Mouse (Mus musculus): ENCODE results near the gene Nr2f6.
A peak's percentile ranks its signal among the peaks of the same experiment; 100 is the strongest.
"Not testable (repeated sequence)": the region's sequence is repeated elsewhere in the genome, so short reads cannot be mapped to it uniquely, and the experiment has no call there.

Gene Nr2f6

GRCm38 (mm10) chr8:71367529-71368176, 14.1 kb downstream of the Nr2f6 start:
- no peak for DNase-seq (ENCODE audit: low spot score in 2 of 2)

DNA sequence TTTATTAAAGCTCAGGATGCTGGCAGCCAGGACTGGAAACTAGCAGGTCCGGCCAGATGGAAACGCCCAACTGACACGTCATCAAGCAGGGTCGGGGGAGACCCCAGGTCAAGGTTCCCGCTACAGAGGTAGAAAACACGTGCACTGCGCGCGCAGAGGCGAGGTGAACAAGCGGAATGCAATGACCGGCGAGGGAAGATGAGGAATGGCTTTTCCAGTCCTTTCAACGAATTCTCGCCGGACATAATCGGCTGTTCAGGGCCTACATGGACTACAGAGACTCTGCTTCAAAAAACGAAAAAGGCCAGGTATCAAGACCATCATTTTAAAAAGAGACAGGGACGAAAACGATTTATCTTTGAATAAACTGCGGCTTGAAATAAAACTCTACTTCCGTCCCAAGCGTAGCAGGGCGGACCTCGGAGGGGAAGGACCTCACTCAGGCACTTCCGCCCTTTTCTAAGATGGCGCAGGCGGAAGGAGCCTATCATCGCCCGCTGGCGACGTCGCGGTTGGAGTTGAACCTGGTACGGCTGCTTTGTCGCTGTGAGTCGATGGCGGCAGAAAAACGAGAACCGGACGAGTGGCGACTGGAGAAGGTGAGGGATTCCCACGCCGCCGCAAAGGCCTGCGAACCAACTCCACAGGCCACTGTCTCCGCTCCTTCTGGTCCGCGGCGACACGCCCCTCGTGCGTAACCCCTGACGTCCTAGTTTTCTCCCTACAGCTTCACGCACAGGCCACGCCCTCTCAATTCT, 14.8 kb downstream of the Nr2f6 start, which contains the start of gene Use1:
Gene Use1 (plus strand): TSS at position 78 of the 758 bp plus-strand sequence.
- DNase-seq (ENCODE audit: low spot score in 2 of 2): peak; percentile 91 to 92

GRCm38 (mm10) chr8:71358026-71358425, 23.7 kb downstream of the Nr2f6 start:
- DNase-seq (ENCODE audit: low spot score in 2 of 2): no peak

DNA sequence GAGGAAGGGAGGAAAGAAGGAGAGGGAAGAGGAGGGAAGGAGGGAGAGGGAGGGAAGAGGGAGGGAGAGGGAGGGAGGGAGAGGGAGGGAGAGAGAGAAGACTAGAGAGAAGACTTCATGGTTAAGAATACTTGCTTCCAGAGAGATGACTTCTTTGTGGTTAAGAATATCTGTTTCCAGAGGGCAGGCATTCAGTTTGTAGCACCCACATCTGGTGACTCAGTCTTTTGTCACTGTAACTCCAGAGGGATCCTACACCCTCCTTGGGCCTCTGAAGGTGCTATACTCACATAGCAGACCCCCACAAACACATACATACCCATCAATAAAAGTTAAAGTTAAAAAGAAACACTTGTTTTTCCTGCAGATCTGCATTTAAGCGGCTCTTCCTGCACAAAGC, 30.2 kb downstream of the Nr2f6 start:
- no peak for DNase-seq (ENCODE audit: low spot score in 2 of 2)

- no peak for DNase-seq (ENCODE audit: low spot score in 2 of 2)
Observed at GRCm38 (mm10) chr8:71351117-71351516, 30.6 kb downstream of the Nr2f6 start.

- no peak for DNase-seq (ENCODE audit: low spot score in 2 of 2)
Observed at GRCm38 (mm10) chr8:71346581-71346980, 35.2 kb downstream of the Nr2f6 start.

- DNase-seq (ENCODE audit: low spot score in 2 of 2): peak in 1 of 2 experiments; percentile 31
Observed at GRCm38 (mm10) chr8:71340625-71341024, 41.1 kb downstream of the Nr2f6 start.

DNA sequence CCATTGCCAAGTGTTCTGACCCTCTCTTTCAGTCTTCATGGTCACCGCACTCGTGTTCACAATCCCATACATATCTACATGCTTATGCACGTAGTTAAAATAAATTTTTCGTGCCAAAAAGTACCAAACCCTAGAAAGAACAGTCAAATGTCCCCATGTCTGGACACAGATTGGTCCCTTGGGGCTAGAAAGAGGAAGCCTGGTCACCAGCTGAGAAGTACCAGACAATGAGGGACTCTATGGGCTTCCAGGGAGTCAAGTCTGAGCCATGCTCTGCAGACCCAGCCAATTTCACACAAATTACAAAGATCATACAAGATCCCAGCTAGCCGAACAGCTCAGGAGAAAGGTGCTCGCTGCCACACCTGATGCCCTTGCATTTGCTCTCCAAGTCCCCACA, 43.9 kb downstream of the Nr2f6 start:
- not testable (repeated sequence) for DNase-seq (ENCODE audit: low spot score in 2 of 2)

DNA sequence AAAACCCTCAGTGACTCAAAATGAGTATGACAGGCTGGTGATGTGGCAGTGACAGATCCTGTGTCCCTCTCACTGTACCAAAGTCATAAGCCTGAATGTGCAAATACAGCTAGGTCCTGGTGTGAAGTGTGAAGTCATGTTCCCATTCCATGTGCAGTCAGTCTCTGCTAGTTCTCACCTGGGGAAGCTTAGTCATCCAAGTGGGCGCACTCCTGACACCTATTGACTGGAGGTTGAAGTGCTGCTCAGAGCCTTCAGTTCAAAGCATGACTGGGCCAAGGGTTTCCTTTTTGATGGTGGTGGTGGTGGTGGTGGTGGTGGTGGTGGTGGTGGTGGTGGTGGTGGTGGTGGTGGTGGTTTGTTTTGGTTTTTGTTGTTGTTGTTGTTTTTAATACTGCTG, 56.9 kb downstream of the Nr2f6 start:
- peak; percentile 12 to 24 for DNase-seq (ENCODE audit: low spot score in 2 of 2)

All from spleen, postnatal 36 days (tissue).